Mouse (Mus musculus) hindbrain, embryonic 10.5 days (tissue): ENCODE data around the gene Six3. TPM values are rescaled to one million over a fixed set of nuclear protein-coding genes. Genes with fewer than 3 reads are reported as not detected.

Source experiments
- DNase-seq: peaks from one replicate; pipeline ENCODE4 v3.0.0-alpha.2; 2017; ENCODE audit warnings: low spot score
- H3K27ac ChIP-seq: fragments of 300-500 bp; sonication (generic); 2 replicates; pipeline ENCODE4 v1.5.1; 2016; ENCODE audit warnings: mild to moderate bottlenecking, moderate library complexity
- H3K27me3 ChIP-seq: fragments of 300-500 bp; sonication (generic); 2 replicates; pipeline ENCODE4 v1.6.1; 2016; ENCODE audit warnings: mild to moderate bottlenecking; ENCODE audit not compliant: poor library complexity, insufficient read depth, severe bottlenecking
- H3K36me3 ChIP-seq: fragments of 300-500 bp; sonication (generic); 2 replicates; pipeline ENCODE4 v1.6.1; 2016; ENCODE audit warnings: mild to moderate bottlenecking, moderate library complexity
- H3K4me1 ChIP-seq: fragments of 300-500 bp; sonication (generic); replicated peaks from 2 replicates; pipeline ENCODE4 v1.6.1; 2016; ENCODE audit warnings: mild to moderate bottlenecking
- H3K4me3 ChIP-seq: fragments of 300-500 bp; sonication (generic); 2 replicates; pipeline ENCODE4 v1.5.1; 2016; ENCODE audit warnings: mild to moderate bottlenecking, moderate library complexity
- H3K9me3 ChIP-seq: fragments of 300-500 bp; sonication (generic); 2 replicates; pipeline ENCODE4 v1.6.1; 2016; ENCODE audit warnings: mild to moderate bottlenecking, moderate library complexity
- WGBS: fragments of 180-500 bp; shearing (Covaris S2); methylation state at CpG from one replicate; pipeline ENCODE4 v1.1.7; 2016; 5-methylcytosine and 5-hydroxymethylcytosine counted together
- polyA plus RNA-seq: library from polyadenylated mRNA; unstranded; fragments of >200 nt; fragmentation: Nextera tagmentation; extraction: Ambion mirVana; gene quantifications from 2 replicates; pipeline ENCODE4 v1.2.1, GENCODE M21; 2016

The Six3 gene
- polyA plus RNA-seq, 1 experiment from 2014 or later: 0.46 TPM

DNA sequence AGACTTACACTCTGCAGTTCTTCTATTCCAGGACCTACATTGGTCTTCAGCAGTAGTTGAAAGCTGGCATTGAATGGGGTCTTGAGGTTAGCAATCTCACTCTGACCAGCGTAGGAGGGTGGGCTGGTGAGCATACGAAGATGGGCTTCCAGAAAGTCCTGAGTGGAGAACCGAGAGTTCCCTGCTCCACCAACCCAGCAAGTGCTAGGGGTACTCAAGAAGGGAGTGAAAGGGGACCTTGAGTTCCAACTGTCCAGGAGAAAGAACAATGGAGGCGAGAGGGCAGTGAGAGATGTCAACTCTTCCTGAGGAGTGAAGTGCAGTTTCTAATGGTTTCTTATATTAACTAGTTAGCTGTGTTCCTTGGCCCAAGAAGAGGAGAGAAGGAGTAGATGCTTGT is 2.2 kb downstream of the Six3 start:
- peaks cover 34% of the 10 kb centered on the region for H3K4me1 ChIP-seq
- no peaks in the 10 kb centered on the region for H3K36me3 ChIP-seq
- WGBS: under 1% methylated on average over 4 of the region's 4 CpGs
- peak overlapping the region; percentile 28; the same call in 1 of the 2 replicates for H3K4me3 ChIP-seq
- no peaks in the 10 kb centered on the region for H3K9me3 ChIP-seq
- no peak overlapping the region for H3K27ac ChIP-seq
- H3K27me3 ChIP-seq: peaks cover 100% of the 10 kb centered on the region
- peak; percentile 34 for DNase-seq

DNA sequence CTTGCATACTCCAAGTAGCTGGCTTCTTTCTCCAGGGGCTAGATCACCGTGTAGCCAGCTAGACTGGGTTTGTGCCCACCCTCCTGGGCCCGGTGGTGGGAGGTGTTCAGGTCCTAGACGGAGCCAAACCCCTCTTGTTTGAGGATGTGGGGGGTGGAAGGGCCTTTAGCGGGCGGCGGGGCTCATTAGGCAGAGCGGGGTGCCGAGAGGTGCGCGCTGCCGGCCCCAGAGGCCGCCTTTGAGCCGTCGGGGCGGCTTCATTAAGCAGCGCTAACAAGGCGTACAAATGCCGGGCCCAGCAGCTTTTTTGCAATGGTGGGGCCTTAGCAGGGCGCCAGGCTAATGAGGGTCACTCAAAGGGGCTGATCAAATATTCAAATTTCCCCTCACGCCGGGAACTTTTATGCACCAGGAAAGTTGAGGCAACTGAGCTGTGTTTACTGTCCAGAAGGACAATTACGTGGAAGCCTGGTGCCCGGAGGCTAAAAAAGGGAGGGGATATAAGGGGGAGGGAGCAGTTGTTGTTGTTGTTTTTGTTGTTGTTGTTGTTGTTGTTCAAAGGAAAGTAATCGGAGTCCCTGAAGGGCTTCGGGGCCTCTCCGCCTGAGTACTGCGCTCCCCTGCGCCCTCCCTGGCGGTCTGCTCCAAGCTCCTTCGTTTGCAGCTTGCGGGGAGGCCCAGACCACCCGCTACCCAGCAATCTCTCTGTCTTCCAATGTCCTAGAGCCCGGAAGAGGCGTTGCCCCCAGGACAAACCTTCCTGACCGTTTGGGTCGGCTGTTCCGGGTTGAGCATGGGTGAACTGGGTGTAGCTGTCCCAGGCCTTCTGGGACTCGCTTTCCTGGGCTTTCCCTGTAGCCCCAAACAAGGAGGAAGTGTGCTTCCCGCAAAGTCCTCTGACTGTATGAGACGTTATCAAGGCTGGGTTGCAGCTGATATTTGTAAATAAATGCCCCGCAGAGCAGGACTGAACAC is 3.4 kb downstream of the Six3 start:
- Histone ChIP-seq H3K4me3 (peak overlapping the region; percentile 41), H3K4me1 (peaks cover 46% of the 10 kb centered on the region), H3K27ac (0 out of 2 replicates have a peak overlapping the region, but pooled peaks have one; percentile 25), H3K36me3 (no peaks in the 10 kb centered on the region), H3K9me3 (no peaks in the 10 kb centered on the region), H3K27me3 (peaks cover 100% of the 10 kb centered on the region)
- peak; percentile 52 for DNase-seq
- WGBS: under 1% methylated on average over 41 of the region's 41 CpGs

DNA sequence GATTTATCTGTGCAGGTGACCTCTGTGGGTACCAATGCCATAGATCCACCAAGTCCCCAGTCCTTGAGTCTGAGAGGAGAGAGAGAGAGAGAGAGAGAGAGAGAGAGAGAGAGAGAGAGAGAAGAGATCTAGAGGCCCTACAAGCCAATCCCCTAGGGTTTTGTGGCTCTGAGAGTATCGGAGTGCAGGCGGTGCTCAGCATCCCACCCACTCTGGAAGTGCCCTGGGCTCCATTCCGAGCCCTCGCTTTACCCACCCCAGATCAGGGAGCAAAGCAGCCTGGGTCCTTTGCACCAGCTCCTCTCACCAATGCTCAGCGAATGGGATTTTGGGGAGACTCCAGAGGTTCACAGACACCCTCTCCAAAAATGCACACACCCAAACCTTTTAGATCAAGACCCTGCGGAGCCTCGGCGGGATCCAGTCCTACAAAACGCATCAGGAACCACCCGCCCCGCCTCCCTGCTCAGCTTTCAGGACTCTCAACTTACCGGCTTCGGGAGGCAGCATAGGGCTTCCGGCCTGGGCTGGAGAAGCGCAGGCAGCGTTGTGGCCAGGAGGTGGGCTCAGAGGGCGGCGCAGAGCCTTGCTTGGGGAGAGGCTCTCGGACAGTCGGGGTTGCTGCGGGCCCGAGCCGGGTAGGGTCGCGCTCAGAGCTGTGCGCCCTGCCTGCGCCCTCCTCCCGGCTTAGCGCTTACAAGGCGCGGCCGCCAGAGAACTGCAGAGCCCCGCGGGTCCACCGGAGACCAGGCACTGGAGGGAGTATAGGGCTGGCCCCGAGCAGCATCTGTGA is 4.4 kb downstream of the Six3 start:
- Histone ChIP-seq H3K9me3 (no peaks in the 10 kb centered on the region), H3K36me3 (no peaks in the 10 kb centered on the region), H3K27ac (peak overlapping the region; percentile 71), H3K27me3 (peaks cover 100% of the 10 kb centered on the region), H3K4me3 (peak overlapping the region; percentile 41), H3K4me1 (peaks cover 47% of the 10 kb centered on the region)
- WGBS: under 1% methylated on average over 36 of the region's 36 CpGs
- DNase-seq: peak; percentile 73

GRCm38 (mm10) chr17:85618359-85619112 is 5.1 kb downstream of the Six3 start:
- H3K27ac ChIP-seq: peak overlapping the region; percentile 71

GRCm38 (mm10) chr17:85619113-85620085 is 6.0 kb downstream of the Six3 start:
- Histone ChIP-seq H3K27ac (no peak overlapping the region), H3K36me3 (no peaks in the 10 kb centered on the region), H3K9me3 (no peaks in the 10 kb centered on the region), H3K4me3 (0 out of 2 replicates have a peak overlapping the region, but pooled peaks have one; percentile 41), H3K4me1 (peaks cover 50% of the 10 kb centered on the region), H3K27me3 (peaks cover 100% of the 10 kb centered on the region)
- DNase-seq: peak; percentile 38
- WGBS: 2% methylated on average over 20 of the region's 20 CpGs

More at GRCm38 (mm10) chr17:85618359-85619112, 5.1 kb downstream of the Six3 start:
- Histone ChIP-seq H3K4me3 (peak overlapping the region; percentile 41), H3K36me3 (no peaks in the 10 kb centered on the region), H3K9me3 (no peaks in the 10 kb centered on the region), H3K27me3 (peaks cover 100% of the 10 kb centered on the region), H3K4me1 (peaks cover 50% of the 10 kb centered on the region)
- under 1% methylated on average over 34 of the region's 34 CpGs for WGBS
- peak; percentile 31 for DNase-seq

DNA sequence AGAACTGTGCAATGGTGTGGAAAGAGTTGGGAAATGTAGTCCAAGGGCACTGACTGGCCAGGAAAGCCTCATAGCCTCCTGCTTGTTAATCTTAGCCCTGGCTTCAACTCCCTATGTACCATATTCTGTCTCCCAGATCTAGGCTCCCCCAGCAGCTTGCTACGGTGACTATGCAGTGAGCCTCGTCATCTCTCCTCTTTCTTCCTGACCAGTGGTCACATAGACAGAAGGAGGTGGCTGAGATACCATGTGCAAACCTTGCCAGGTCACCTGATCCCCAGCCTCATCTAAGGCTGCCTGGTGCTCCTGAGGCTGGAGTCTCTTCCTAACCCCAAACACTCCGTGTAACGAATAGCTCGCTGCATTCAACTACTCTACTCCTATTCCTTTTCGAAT is 6.7 kb downstream of the Six3 start:
- peak; percentile 45 for DNase-seq
- Histone ChIP-seq H3K36me3 (no peaks in the 10 kb centered on the region), H3K27ac (no peak overlapping the region), H3K4me1 (peaks cover 43% of the 10 kb centered on the region), H3K27me3 (peaks cover 100% of the 10 kb centered on the region), H3K9me3 (no peaks in the 10 kb centered on the region), H3K4me3 (no peak overlapping the region)
- 2% methylated on average over 6 of the region's 6 CpGs for WGBS

- DNase-seq: peak; percentile 60
- peak overlapping the region; percentile 43 for H3K4me3 ChIP-seq
- H3K4me1 ChIP-seq: peaks cover 42% of the 10 kb centered on the region
- H3K9me3 ChIP-seq: no peaks in the 10 kb centered on the region
- peaks cover 100% of the 10 kb centered on the region for H3K27me3 ChIP-seq
- peak overlapping the region; percentile 56; the same call in 1 of the 2 replicates for H3K27ac ChIP-seq
- H3K36me3 ChIP-seq: no peaks in the 10 kb centered on the region
- under 1% methylated on average over 48 of the region's 54 CpGs for WGBS
Observed at GRCm38 (mm10) chr17:85620680-85621504, 7.5 kb downstream of the Six3 start.

- no peaks in the 10 kb centered on the region for H3K36me3 ChIP-seq
- peak; percentile 72 for DNase-seq
- peaks cover 46% of the 10 kb centered on the region for H3K4me1 ChIP-seq
- under 1% methylated on average over 67 of the region's 67 CpGs for WGBS
- H3K27ac ChIP-seq: peak overlapping the region; percentile 56
- H3K27me3 ChIP-seq: peaks cover 100% of the 10 kb centered on the region
- no peaks in the 10 kb centered on the region for H3K9me3 ChIP-seq
- H3K4me3 ChIP-seq: peak overlapping the region; percentile 43
Observed at GRCm38 (mm10) chr17:85621505-85622310, 8.3 kb downstream of the Six3 start.

- DNase-seq: peak; percentile 40
- Histone ChIP-seq H3K36me3 (no peaks in the 10 kb centered on the region), H3K27ac (0 out of 2 replicates have a peak overlapping the region, but pooled peaks have one; percentile 12), H3K4me1 (peaks cover 41% of the 10 kb centered on the region), H3K27me3 (peaks cover 100% of the 10 kb centered on the region), H3K9me3 (no peaks in the 10 kb centered on the region), H3K4me3 (peak overlapping the region; percentile 43)
- WGBS: under 1% methylated on average over 12 of the region's 12 CpGs
Observed at GRCm38 (mm10) chr17:85622493-85623157, 9.2 kb downstream of the Six3 start.
